Mouse (Mus musculus) MEL (cell line): ENCODE data around the gene Gak. TPM values are rescaled to one million over a fixed set of nuclear protein-coding genes. Genes with fewer than 3 reads are reported as not detected.

Source experiments
- DNase-seq: peaks from one replicate; pipeline ENCODE4 v3.0.0; 2011; ENCODE audit warnings: low read depth, low spot score
- H3K27ac ChIP-seq: 2 replicates; pipeline ENCODE4 v1.5.1; 2012; ENCODE audit warnings: low read depth, mild to moderate bottlenecking, control low read depth, low read length, moderate library complexity; ENCODE audit not compliant: control insufficient read depth
- H3K27me3 ChIP-seq, 2 experiments: fragments of 150-350 bp in 1 of 2; sonication (generic) in 1 of 2; 2 replicates each; pipeline ENCODE4 v1.6.1; 2012; ENCODE audit warnings: low read length in 2 of 2, mild to moderate bottlenecking in 2 of 2, improper control_type of control experiment in 1 of 2, moderate library complexity in 1 of 2; ENCODE audit not compliant: insufficient read depth in 2 of 2, control insufficient read depth in 1 of 2
- H3K36me3 ChIP-seq, 2 experiments: 2 replicates each; pipeline ENCODE4 v1.6.1; 2012 to 2014; ENCODE audit warnings: low read length in 2 of 2, improper control_type of control experiment in 1 of 2, inconsistent platforms in 1 of 2, mild to moderate bottlenecking in 1 of 2; ENCODE audit not compliant: insufficient read depth in 2 of 2, control insufficient read depth in 1 of 2
- H3K4me1 ChIP-seq, 2 experiments: fragments of 150-350 bp in 1 of 2; sonication (generic) in 1 of 2; 2 replicates each; pipeline ENCODE4 v1.6.1; 2012; ENCODE audit warnings: low read length in 2 of 2, improper control_type of control experiment in 1 of 2, mild to moderate bottlenecking in 1 of 2; ENCODE audit not compliant: insufficient read depth in 2 of 2, control insufficient read depth in 1 of 2
- H3K4me3 ChIP-seq, 2 experiments: fragments of 150-350 bp in 1 of 2; sonication (generic) in 1 of 2; 2 replicates each; pipeline ENCODE4 v1.5.1; 2012; ENCODE audit warnings: low read depth in 2 of 2, low read length in 2 of 2, mild to moderate bottlenecking in 2 of 2, moderate library complexity in 2 of 2, control low read depth in 1 of 2, improper control_type of control experiment in 1 of 2; ENCODE audit not compliant: control insufficient read depth in 1 of 2, insufficient read depth in 1 of 2
- H3K79me2 ChIP-seq: 2 replicates; pipeline ENCODE4 v1.6.1; 2012; ENCODE audit warnings: mild to moderate bottlenecking, low read length, moderate library complexity; ENCODE audit not compliant: control insufficient read depth, poor library complexity, insufficient read depth
- H3K9ac ChIP-seq: 2 replicates; pipeline ENCODE4 v1.6.1; 2012; ENCODE audit warnings: low read depth, mild to moderate bottlenecking, control low read depth, low read length, moderate library complexity; ENCODE audit not compliant: control insufficient read depth, poor library complexity, severe bottlenecking
- H3K9me3 ChIP-seq: fragments of 150-350 bp; sonication (generic); replicated peaks from 2 replicates; pipeline ENCODE4 v1.6.1; 2012; ENCODE audit warnings: mild to moderate bottlenecking, low read length, improper control_type of control experiment, moderate library complexity; ENCODE audit not compliant: insufficient read depth
- BHLHE40 ChIP-seq: IDR thresholded peaks from 2 replicates; pipeline ENCODE4 v1.6.1; 2012; ENCODE audit warnings: low read depth, mild to moderate bottlenecking, inconsistent platforms, low read length, improper control_type of control experiment, borderline replicate concordance
- CHD2 ChIP-seq: IDR thresholded peaks from 2 replicates; pipeline ENCODE4 v1.6.1; 2011; ENCODE audit warnings: low read length, improper control_type of control experiment
- CTCF ChIP-seq, 3 experiments: IDR thresholded peaks in 2 of 3; conservative IDR thresholded peaks in 1 of 3; 2 replicates each; pipeline ENCODE4 v1.5.1; 2011 to 2012; ENCODE audit warnings: low read length in 3 of 3, low read depth in 2 of 3, mild to moderate bottlenecking in 2 of 3, improper control_type of control experiment in 1 of 3, inconsistent platforms in 1 of 3, mixed read lengths in 1 of 3, moderate library complexity in 1 of 3; ENCODE audit not compliant: control insufficient read depth in 1 of 3, insufficient read depth in 1 of 3, poor library complexity in 1 of 3, severe bottlenecking in 1 of 3
- E2F4 ChIP-seq: IDR thresholded peaks from 2 replicates; pipeline ENCODE4 v1.6.1; 2011; ENCODE audit warnings: low read depth, low read length, improper control_type of control experiment, borderline replicate concordance
- ELF1 ChIP-seq: IDR thresholded peaks from 2 replicates; pipeline ENCODE4 v1.6.1; 2014; ENCODE audit warnings: low read depth, mild to moderate bottlenecking, inconsistent platforms, low read length, improper control_type of control experiment, moderate library complexity
- EP300 ChIP-seq, 2 experiments: IDR thresholded peaks; 2 replicates each; pipeline ENCODE4 v1.6.1; 2011; ENCODE audit warnings: improper control_type of control experiment in 2 of 2, low read length in 2 of 2, low read depth in 1 of 2, mild to moderate bottlenecking in 1 of 2
- ETS1 ChIP-seq: IDR thresholded peaks from 2 replicates; pipeline ENCODE4 v1.6.1; 2012; ENCODE audit warnings: low read depth, mild to moderate bottlenecking, inconsistent platforms, low read length, improper control_type of control experiment, moderate library complexity
- GABPA ChIP-seq: IDR thresholded peaks from 2 replicates; pipeline ENCODE4 v1.6.1; 2012; ENCODE audit warnings: low read depth, mild to moderate bottlenecking, inconsistent platforms, low read length, improper control_type of control experiment, moderate library complexity
- GATA1 ChIP-seq: IDR thresholded peaks from 2 replicates; pipeline ENCODE4 v1.6.1; 2011; ENCODE audit warnings: low read depth, low read length, improper control_type of control experiment
- HCFC1 ChIP-seq: IDR thresholded peaks from 2 replicates; pipeline ENCODE4 v1.6.1; 2012; ENCODE audit warnings: low read depth, mild to moderate bottlenecking, inconsistent platforms, low read length, improper control_type of control experiment, moderate library complexity
- MAFK ChIP-seq: IDR thresholded peaks from 2 replicates; pipeline ENCODE4 v1.6.1; 2011; ENCODE audit warnings: low read depth, mild to moderate bottlenecking, low read length, improper control_type of control experiment, borderline replicate concordance
- MAX ChIP-seq: IDR thresholded peaks from 2 replicates; pipeline ENCODE4 v1.6.1; 2011; ENCODE audit warnings: low read length, improper control_type of control experiment
- MAZ ChIP-seq: IDR thresholded peaks from 2 replicates; pipeline ENCODE4 v1.6.1; 2012; ENCODE audit warnings: low read depth, mild to moderate bottlenecking, inconsistent platforms, low read length, improper control_type of control experiment
- MEF2A ChIP-seq: IDR thresholded peaks from 2 replicates; pipeline ENCODE4 v1.6.1; 2014; ENCODE audit warnings: low read depth, mild to moderate bottlenecking, inconsistent platforms, low read length, improper control_type of control experiment; ENCODE audit not compliant: poor library complexity, insufficient replicate concordance, severe bottlenecking; ENCODE audit errors: extremely low read depth
- MXI1 ChIP-seq: IDR thresholded peaks from 2 replicates; pipeline ENCODE4 v1.6.1; 2011; ENCODE audit warnings: mild to moderate bottlenecking, low read depth, low read length, improper control_type of control experiment
- MYB ChIP-seq: IDR thresholded peaks from 2 replicates; pipeline ENCODE4 v1.6.1; 2011; ENCODE audit warnings: mild to moderate bottlenecking, low read depth, low read length, improper control_type of control experiment
- NELFE ChIP-seq: IDR thresholded peaks from 2 replicates; pipeline ENCODE4 v1.6.1; 2011; ENCODE audit warnings: low read depth, low read length, improper control_type of control experiment
- NRF1 ChIP-seq: IDR thresholded peaks from 2 replicates; pipeline ENCODE4 v1.6.1; 2014; ENCODE audit warnings: low read depth, mild to moderate bottlenecking, inconsistent platforms, low read length, improper control_type of control experiment, moderate library complexity; ENCODE audit not compliant: poor library complexity, insufficient read depth, severe bottlenecking
- POLR2A ChIP-seq, 2 experiments: IDR thresholded peaks; 2 replicates each; pipeline ENCODE4 v1.6.1; 2011 to 2012; ENCODE audit warnings: low read length in 2 of 2, mild to moderate bottlenecking in 2 of 2, control low read depth in 1 of 2, improper control_type of control experiment in 1 of 2, low read depth in 1 of 2, moderate library complexity in 1 of 2; ENCODE audit not compliant: control insufficient read depth in 1 of 2, insufficient read depth in 1 of 2, poor library complexity in 1 of 2
- POLR2AphosphoS2 ChIP-seq: IDR thresholded peaks from 2 replicates; pipeline ENCODE4 v1.6.1; 2011; ENCODE audit warnings: low read length, improper control_type of control experiment
- POLR2AphosphoS5 ChIP-seq: IDR thresholded peaks from 2 replicates; pipeline ENCODE4 v1.6.1; 2012; ENCODE audit warnings: low read depth, borderline replicate concordance, mild to moderate bottlenecking, inconsistent platforms, low read length, moderate library complexity, mixed read lengths
- RAD21 ChIP-seq: IDR thresholded peaks from 2 replicates; pipeline ENCODE4 v1.6.1; 2011; ENCODE audit warnings: mild to moderate bottlenecking, low read depth, low read length, improper control_type of control experiment
- RCOR1 ChIP-seq: IDR thresholded peaks from 2 replicates; pipeline ENCODE4 v1.6.1; 2012; ENCODE audit warnings: low read depth, mild to moderate bottlenecking, inconsistent platforms, low read length, improper control_type of control experiment
- SIN3A ChIP-seq: IDR thresholded peaks from 2 replicates; pipeline ENCODE4 v1.6.1; 2012; ENCODE audit warnings: low read length, improper control_type of control experiment, inconsistent platforms
- SMC3 ChIP-seq: IDR thresholded peaks from 2 replicates; pipeline ENCODE4 v1.6.1; 2011; ENCODE audit warnings: low read depth, low read length, improper control_type of control experiment
- TAL1 ChIP-seq: IDR thresholded peaks from 2 replicates; pipeline ENCODE4 v1.6.1; 2012; ENCODE audit warnings: mild to moderate bottlenecking, inconsistent platforms, low read length, moderate library complexity, mixed read lengths
- TBP ChIP-seq: IDR thresholded peaks from 2 replicates; pipeline ENCODE4 v1.8.0; 2011; ENCODE audit warnings: low read depth, low read length, improper control_type of control experiment
- TCF12 ChIP-seq: IDR thresholded peaks from 2 replicates; pipeline ENCODE4 v1.6.1; 2014; ENCODE audit warnings: low read depth, mild to moderate bottlenecking, inconsistent platforms, low read length, improper control_type of control experiment, moderate library complexity
- UBTF ChIP-seq: IDR thresholded peaks from 2 replicates; pipeline ENCODE4 v1.6.1; 2012; ENCODE audit warnings: low read depth, mild to moderate bottlenecking, inconsistent platforms, low read length, improper control_type of control experiment, moderate library complexity, borderline replicate concordance; ENCODE audit not compliant: insufficient read depth
- USF1 ChIP-seq: IDR thresholded peaks from 2 replicates; pipeline ENCODE4 v1.6.1; 2014; ENCODE audit warnings: low read depth, mild to moderate bottlenecking, inconsistent platforms, low read length, improper control_type of control experiment, moderate library complexity
- USF2 ChIP-seq, 2 experiments: IDR thresholded peaks; 2 replicates each; pipeline ENCODE4 v1.6.1; 2011 to 2012; ENCODE audit warnings: improper control_type of control experiment in 2 of 2, low read length in 2 of 2, borderline replicate concordance in 1 of 2, inconsistent platforms in 1 of 2, low read depth in 1 of 2, mild to moderate bottlenecking in 1 of 2; ENCODE audit not compliant: insufficient read depth in 1 of 2
- ZKSCAN1 ChIP-seq: IDR thresholded peaks from 2 replicates; pipeline ENCODE4 v1.6.1; 2012; ENCODE audit warnings: low read depth, mild to moderate bottlenecking, inconsistent platforms, low read length, improper control_type of control experiment, moderate library complexity
- ZMIZ1 ChIP-seq: IDR thresholded peaks from 2 replicates; pipeline ENCODE4 v1.6.1; 2012; ENCODE audit warnings: low read depth, mild to moderate bottlenecking, inconsistent platforms, low read length, improper control_type of control experiment, moderate library complexity
- ZNF384 ChIP-seq: IDR thresholded peaks from 2 replicates; pipeline ENCODE4 v1.6.1; 2012; ENCODE audit warnings: low read depth, mild to moderate bottlenecking, inconsistent platforms, low read length, improper control_type of control experiment
- polyA plus RNA-seq, 2 experiments: library from polyadenylated mRNA; stranded (reverse) in 1 of 2; unstranded in 1 of 2; fragments of >175 nt in 1 of 2; fragments of >200 nt in 1 of 2; gene quantifications; 2 replicates each; pipeline versions ENCODE4 v1.2.1 to v1.2.4; 2012; ENCODE audit warnings: low replicate concordance in 2 of 2, low read depth in 1 of 2; ENCODE audit not compliant: insufficient read length in 2 of 2, insufficient read depth in 1 of 2, missing spikeins in 1 of 2
- total RNA-seq: library from RNA; depleted of rRNA; stranded (reverse); fragments of 300-350 nt; gene quantifications from 2 replicates; pipeline ENCODE4 v1.2.3, GENCODE M21; 2012

Gak gene
- total and polyA plus RNA-seq, 3 experiments = 48.5 to 76.4 TPM; not detected in 1

GRCm38 (mm10) chr5:108668977-108669936 is 39.7 kb upstream of the Gak start, which contains the start of gene Dgkq:
TSS of gene Dgkq (minus strand) at chr5:108669672.
- DNase-seq = peak; percentile 92
- TF ChIP-seq USF1 (peak; percentile 99), MEF2A (no peak), ZNF384 (no peak), CHD2 (peak; percentile 6; the same call in 1 of the 2 replicates), ELF1 (peak; percentile 59), POLR2AphosphoS5 (peak; percentile 43; the same call in 1 of the 2 replicates), ZKSCAN1 (peak; percentile 13; the same call in 1 of the 2 replicates), MAFK (no peak), UBTF (no peak), TBP (peak; percentile 49; the same call in 1 of the 2 replicates), MAZ (no peak), POLR2AphosphoS2 (peak; percentile 93), POLR2A (IDR thresholded peaks at IDR 0.05; ENCODE audit: control insufficient read depth in 1 of 2, insufficient read depth in 1 of 2, low read depth in 1 of 2, low read length in 2 of 2, poor library complexity in 1 of 2) (peak; percentile 77), E2F4 (no peak), SMC3 (peak; percentile 56), RCOR1 (peak; percentile 15; the same call in 1 of the 2 replicates), ZMIZ1 (peak; percentile 81), MYB (no peak), GABPA (no peak), USF2 (IDR thresholded peaks at IDR 0.05; ENCODE audit: borderline replicate concordance in 1 of 2, insufficient read depth in 1 of 2, low read depth in 1 of 2, low read length in 2 of 2) (peak; percentile 62 to 88; a peak in 3 of 4 replicates), GATA1 (no peak), CTCF (IDR thresholded peaks at IDR 0.05 in 2 of 3, conservative IDR thresholded peaks at IDR 0.05 in 1 of 3; ENCODE audit: control insufficient read depth in 1 of 3, insufficient read depth in 1 of 3, low read depth in 2 of 3, low read length in 3 of 3, poor library complexity in 1 of 3, severe bottlenecking in 1 of 3) (peak; percentile 45 to 77 (median 47)), BHLHE40 (peak; percentile 94), TAL1 (no peak), EP300 (IDR thresholded peaks at IDR 0.05; ENCODE audit: low read depth in 1 of 2, low read length in 2 of 2) (0 out of 4 replicates have a peak, but pooled peaks of 1 of the 2 experiments have one; percentile 26), HCFC1 (peak; percentile 67), MAX (peak; percentile 90), RAD21 (peak; percentile 76), SIN3A (peak; percentile 63), NELFE (peak; percentile 61), TCF12 (0 out of 2 replicates have a peak, but pooled peaks have one; percentile 43), NRF1 (no peak), MXI1 (peak; percentile 64), ETS1 (peak; percentile 43)
- H3K36me3 ChIP-seq = peaks cover 2 to 19% of the 10 kb centered on the region in 2 experiments; a peak in 3 of 4 replicates
- H3K4me3 ChIP-seq = peak within 1 kb of the TSS; percentile 60 to 79
- H3K9ac ChIP-seq = peak within 1 kb of the TSS; percentile 88
- H3K27ac ChIP-seq = peak within 1 kb of the TSS; percentile 95
- H3K9me3 ChIP-seq = no peaks in the 10 kb centered on the region
- no peaks in the 10 kb centered on the region for H3K27me3 ChIP-seq
- H3K4me1 ChIP-seq = peaks cover 15 to 30% of the 10 kb centered on the region in 2 experiments
- peaks cover 20% of the 10 kb centered on the region for H3K79me2 ChIP-seq
